Mouse (Mus musculus) ovary, postnatal 36 days (tissue): Measurements from ENCODE around the gene Cyp2d10.

Source experiments
- DNase-seq: peaks from one replicate; pipeline ENCODE4 v3.0.0; 2022; ENCODE audit warnings: low spot score, mixed read lengths

The Cyp2d10 gene

GRCm38 (mm10) chr15:82358431-82359260 is 48.3 kb downstream of the Cyp2d10 start:
- no peak for DNase-seq

DNA sequence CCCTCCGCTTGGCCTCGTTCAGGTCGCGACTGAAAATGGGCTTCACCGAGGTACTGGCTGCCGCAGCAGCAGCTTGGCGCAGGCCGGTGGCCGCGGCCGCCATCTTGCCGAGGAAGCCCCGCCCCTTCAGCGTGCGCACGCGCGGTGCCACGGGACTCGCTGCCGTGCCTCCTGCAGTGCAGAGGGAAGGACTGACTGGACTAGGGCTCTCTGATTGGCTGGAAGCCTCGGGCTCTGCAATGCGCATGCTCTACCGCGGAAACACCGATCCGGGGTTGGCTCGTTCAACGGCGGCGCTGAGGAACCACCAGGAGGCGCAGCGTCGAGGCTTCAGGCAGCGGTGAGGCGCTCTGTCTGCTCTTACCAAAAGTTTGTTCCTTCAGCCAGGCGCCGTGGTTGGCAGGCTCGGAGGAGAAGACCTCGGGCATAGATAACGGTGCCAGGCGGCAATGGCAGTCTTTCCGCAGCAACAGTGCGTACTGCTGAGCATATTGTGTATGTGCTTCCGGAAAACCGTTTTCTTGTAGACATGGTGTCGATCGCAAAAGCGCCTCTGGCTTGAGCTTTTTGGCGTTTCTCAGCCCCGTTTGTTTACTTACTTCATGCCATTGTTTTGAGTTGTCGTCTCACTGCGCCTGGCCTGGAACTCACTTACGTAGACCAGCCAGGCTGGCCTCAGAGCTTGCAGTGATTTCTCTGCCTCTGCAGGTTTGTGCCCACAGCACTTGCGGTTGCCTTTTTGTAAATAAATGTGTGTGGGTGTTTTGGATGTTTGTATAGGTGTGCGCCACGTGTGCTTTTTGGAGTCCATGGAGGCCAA is 52.7 kb downstream of the Cyp2d10 start, which contains the start of gene Ndufa6:
TSS of gene Ndufa6 (minus strand) at position 197 of the 820 bp plus-strand sequence.
- peak; percentile 95 for DNase-seq

GRCm38 (mm10) chr15:82353745-82354113 is 53.3 kb downstream of the Cyp2d10 start:
- no peak for DNase-seq

GRCm38 (mm10) chr15:82353078-82353744 is 53.8 kb downstream of the Cyp2d10 start:
- no peak for DNase-seq
